8 mouse cellular contexts compared by ENCODE assay signal in the genomic region with DNA sequence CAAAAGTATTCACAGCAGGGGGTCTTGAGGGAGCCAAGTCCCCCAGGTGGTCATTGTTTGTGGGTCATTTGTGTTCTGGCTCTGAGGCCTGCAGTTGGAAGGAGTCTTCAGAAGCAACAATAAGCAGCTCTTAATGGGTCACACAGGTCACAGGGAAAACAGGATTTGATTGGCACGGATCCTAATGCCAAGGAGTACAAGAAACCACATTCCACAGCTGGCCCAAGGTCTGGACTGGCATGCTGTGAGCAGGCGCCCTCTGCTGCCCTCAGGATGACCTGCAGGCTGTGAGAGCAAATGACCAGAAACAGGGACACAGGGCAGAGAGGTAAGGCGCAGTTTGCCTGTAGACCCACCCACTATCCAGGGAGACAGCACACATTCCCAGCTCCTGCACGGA. TPM values are rescaled to one million over a fixed set of nuclear protein-coding genes. Genes with fewer than 3 reads are reported as not detected.
A peak's percentile ranks its signal among the peaks of the same experiment; 100 is the strongest.
DNase-seq lines count a peak whose midpoint lies in the region; TF ChIP-seq lines count a peak whose summit lies in the region.

No protein-coding gene starts in this region.

- peak; percentile 41 for TF ChIP-seq CTCF in gastrocnemius, adult 2 months (IDR thresholded peaks at IDR 0.05)
- TF ChIP-seq CTCF in thymus, adult 2 months (IDR thresholded peaks at IDR 0.05; ENCODE audit: borderline replicate concordance, control insufficient read depth, extremely low read depth, insufficient read depth, low read length, poor library complexity) = no peak

- no peak for DNase-seq in gastrocnemius, adult 2 months
- DNase-seq in gastrocnemius, postnatal 10 days = no peak
- peak; percentile 19 for DNase-seq in thymus, adult 2 months
- DNase-seq in thymus, postnatal 0 days (ENCODE audit: low spot score) = no peak
- DNase-seq in forelimb bud, embryonic 11.5 days (ENCODE audit: low read depth, low spot score) = peak; percentile 51
- DNase-seq in lung, postnatal 36 days = peak; percentile 68
- DNase-seq in right cerebral cortex, adult 18-20 months = no peak
- DNase-seq in layer of hippocampus, postnatal 25 days (ENCODE audit: extremely low spot score in 1 of 2, low spot score in 1 of 2) = no peak

- no peak overlapping the region for H3K4me3 ChIP-seq in gastrocnemius, adult 2 months
- H3K4me3 ChIP-seq in thymus, adult 2 months (ENCODE audit: control insufficient read depth, insufficient read depth, low read length) = no peak overlapping the region

- TF ChIP-seq POLR2A in thymus, adult 2 months (IDR thresholded peaks at IDR 0.05; ENCODE audit: control insufficient read depth, extremely low read depth, insufficient read depth, low read length, poor library complexity) = no peak

- intact Hi-C loops in gastrocnemius, adult 2 months (cut with DNase I) = loop anchor here (10.0 kb wide), 1 partner anchor 451 kb away; no protein-coding TSS in a partner anchor

- H3K4me1 ChIP-seq in thymus, adult 2 months (replicated peaks; ENCODE audit: control insufficient read depth, insufficient read depth, low read length) = no peaks in the 10 kb centered on the region

- H3K27ac ChIP-seq in gastrocnemius, adult 2 months = no peak overlapping the region
- H3K27ac ChIP-seq in thymus, adult 2 months (ENCODE audit: control insufficient read depth, insufficient read depth, low read length) = no peak overlapping the region

- no peaks in the 10 kb centered on the region for H3K27me3 ChIP-seq in thymus, adult 2 months (ENCODE audit: control insufficient read depth, insufficient read depth, low read length)

- no peaks in the 10 kb centered on the region for H3K36me3 ChIP-seq in thymus, adult 2 months (ENCODE audit: control insufficient read depth, insufficient read depth, low read length)

- 52% methylated on average over 4 of the region's 4 CpGs for WGBS in thymus, adult 2 months

RNA-seq across cellular contexts. Expression of gene Rimbp2, which starts 23.0 kb away (rescaled TPM):
- total RNA-seq in gastrocnemius, adult 2 months (2021) = under 1 TPM in 1 of 2 experiments, not detected in 1; 0.05 TPM
- total RNA-seq in gastrocnemius, postnatal 10 days (2021) = under 1 TPM; 0.07 to 0.25 TPM
- 0.11 and 0.17 TPM in 2 replicates for polyA plus RNA-seq in thymus, adult 2 months (2012; rRNA removed)
- 0.04 TPM in 1 of 2 replicates, not detected in the other for polyA plus RNA-seq in thymus, postnatal 0 days (2015; fragmentation: Nextera tagmentation; extraction: Ambion mirVana)
- total RNA-seq in layer of hippocampus, postnatal 25 days (2021) = 100 to 1,000 TPM; 118 to 159 TPM

RNA-seq across cellular contexts. Expression of gene Stx2, which starts 32.1 kb away (rescaled TPM):
- 1 to 10 TPM; 6.3 to 7.8 TPM for total RNA-seq in gastrocnemius, adult 2 months (2021)
- 10 to 100 TPM; 11.5 to 15.3 TPM for total RNA-seq in gastrocnemius, postnatal 10 days (2021)
- 24.1 and 27.2 TPM in 2 replicates for polyA plus RNA-seq in thymus, adult 2 months (2012; rRNA removed)
- polyA plus RNA-seq in thymus, postnatal 0 days (2015; fragmentation: Nextera tagmentation; extraction: Ambion mirVana) = 12.6 and 13.7 TPM in 2 replicates
- total RNA-seq in layer of hippocampus, postnatal 25 days (2021) = 10 to 100 TPM; 24.0 to 34.7 TPM

RNA-seq across cellular contexts. Expression of gene Ran, which starts 43.6 kb away (rescaled TPM):
- total RNA-seq in gastrocnemius, adult 2 months (2021) = 10 to 100 TPM; 78.9 to 94.0 TPM
- total RNA-seq in gastrocnemius, postnatal 10 days (2021) = 10 to 100 TPM; 88.5 to 91.3 TPM
- polyA plus RNA-seq in thymus, adult 2 months (2012; rRNA removed) = 145 and 165 TPM in 2 replicates
- polyA plus RNA-seq in thymus, postnatal 0 days (2015; fragmentation: Nextera tagmentation; extraction: Ambion mirVana) = 586 and 661 TPM in 2 replicates
- 100 to 1,000 TPM; 141 to 171 TPM for total RNA-seq in layer of hippocampus, postnatal 25 days (2021)

Comparison
In these comparisons a context has a peak if more than half of its experiments do, and no peak if none do; other contexts are left out.
1. DNase-seq: peak in thymus, adult 2 months (single experiment), forelimb bud, embryonic 11.5 days (single experiment) and lung, postnatal 36 days (single experiment); none in gastrocnemius, adult 2 months (single experiment), gastrocnemius, postnatal 10 days (single experiment), thymus, postnatal 0 days (single experiment), right cerebral cortex, adult 18-20 months (single experiment) and layer of hippocampus, postnatal 25 days (0 of 2).
2. RNA of gene Rimbp2, which starts 23.0 kb away (total RNA-seq): 118 to 159 TPM in layer of hippocampus, postnatal 25 days; 0.07 to 0.25 TPM in gastrocnemius, postnatal 10 days and 0.05 TPM in gastrocnemius, adult 2 months; every median in the first group is over 10 times any median in the second.